Mouse (Mus musculus) midbrain, embryonic 10.5 days (tissue): ENCODE data around the gene Ubash3b. TPM values are rescaled to one million over a fixed set of nuclear protein-coding genes. Genes with fewer than 3 reads are reported as not detected.

ENCODE experiments used
- DNase-seq: peaks from one replicate; pipeline ENCODE4 v3.0.0-alpha.2; 2017; ENCODE audit warnings: low spot score
- H3K27ac ChIP-seq: fragments of 300-500 bp; sonication (generic); replicated peaks from 2 replicates; pipeline ENCODE4 v1.5.1; 2016; ENCODE audit warnings: mild to moderate bottlenecking
- H3K27me3 ChIP-seq: fragments of 300-500 bp; sonication (generic); 2 replicates; pipeline ENCODE4 v1.6.1; 2016; ENCODE audit warnings: low read depth, mild to moderate bottlenecking; ENCODE audit not compliant: poor library complexity, severe bottlenecking
- H3K36me3 ChIP-seq: fragments of 300-500 bp; sonication (generic); 2 replicates; pipeline ENCODE4 v1.6.1; 2016; ENCODE audit warnings: mild to moderate bottlenecking, moderate library complexity
- H3K4me1 ChIP-seq: fragments of 300-500 bp; sonication (generic); 2 replicates; pipeline ENCODE4 v1.6.1; 2016
- H3K4me3 ChIP-seq: fragments of 300-500 bp; sonication (generic); 2 replicates; pipeline ENCODE4 v1.5.1; 2016; ENCODE audit warnings: mild to moderate bottlenecking, moderate library complexity
- H3K9me3 ChIP-seq: fragments of 300-500 bp; sonication (generic); replicated peaks from 2 replicates; pipeline ENCODE4 v1.6.1; 2016; ENCODE audit warnings: mild to moderate bottlenecking
- WGBS: fragments of 180-500 bp; shearing (Covaris S2); methylation state at CpG from one replicate; pipeline ENCODE4 v1.1.7; 2016; 5-methylcytosine and 5-hydroxymethylcytosine counted together
- polyA plus RNA-seq: library from polyadenylated mRNA; unstranded; fragments of >200 nt; fragmentation: Nextera tagmentation; extraction: Ambion mirVana; gene quantifications from 2 replicates; pipeline ENCODE4 v1.2.1, GENCODE M21; 2016

Ubash3b gene
- polyA plus RNA-seq, 1 experiment from 2014 or later: 5.8 TPM

- Histone ChIP-seq H3K9me3 (no peaks in the 10 kb centered on the region), H3K27ac (peak overlapping the region; percentile 6; the same call in 1 of the 2 replicates), H3K27me3 (no peaks in the 10 kb centered on the region), H3K36me3 (no peaks in the 10 kb centered on the region), H3K4me3 (no peak overlapping the region), H3K4me1 (peaks cover 8% of the 10 kb centered on the region)
- no peak for DNase-seq
- WGBS: 69% methylated on average over 9 of the region's 9 CpGs
Measured at GRCm38 (mm10) chr9:41185331-41185730, 23.8 kb upstream of the Ubash3b start.

DNA sequence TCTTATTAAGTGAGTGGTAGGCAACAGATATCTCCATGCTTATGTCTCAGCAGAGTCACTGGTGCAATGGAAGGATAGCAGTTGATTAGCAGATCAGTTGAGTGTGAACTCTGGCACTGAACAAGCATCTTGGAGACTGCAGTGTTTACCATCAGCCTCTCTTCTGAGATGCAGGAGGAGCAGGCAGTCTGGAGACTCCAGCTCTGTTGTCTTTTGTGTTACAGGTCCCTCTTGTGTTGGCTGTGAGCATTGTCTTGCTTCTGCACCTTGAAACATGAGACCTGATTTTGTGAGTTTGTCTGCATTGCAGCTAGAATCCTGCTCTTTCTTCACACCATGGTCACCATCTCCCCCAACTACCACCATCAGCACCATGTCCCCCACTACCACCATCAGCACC, 21.1 kb upstream of the Ubash3b start:
- Histone ChIP-seq H3K9me3 (no peaks in the 10 kb centered on the region), H3K4me1 (peaks cover 8% of the 10 kb centered on the region), H3K4me3 (no peak overlapping the region), H3K27ac (no peak overlapping the region), H3K27me3 (no peaks in the 10 kb centered on the region), H3K36me3 (no peaks in the 10 kb centered on the region)
- no peak for DNase-seq

DNA sequence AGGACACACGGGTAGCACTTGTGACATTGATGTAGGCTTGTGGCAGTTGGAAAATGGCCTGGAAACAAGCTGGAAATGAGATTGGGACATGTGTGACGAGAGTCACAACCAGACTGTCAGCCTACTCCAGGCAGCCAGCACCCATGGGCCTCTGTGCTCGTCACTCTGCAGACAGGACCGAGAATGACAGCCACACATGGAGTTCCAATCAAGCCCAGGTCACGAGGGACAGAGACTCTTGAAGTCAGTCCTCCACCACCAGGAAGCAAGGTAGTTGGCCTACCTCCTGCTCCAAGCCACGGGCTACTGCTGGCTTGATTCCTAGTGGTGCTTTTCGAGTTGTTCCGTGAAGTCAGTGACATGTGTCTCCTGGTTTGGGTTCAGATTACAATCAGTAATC, 20.3 kb upstream of the Ubash3b start:
- no peak for DNase-seq
- no peaks in the 10 kb centered on the region for H3K27me3 ChIP-seq
- H3K4me3 ChIP-seq: no peak overlapping the region
- H3K9me3 ChIP-seq: no peaks in the 10 kb centered on the region
- H3K36me3 ChIP-seq: no peaks in the 10 kb centered on the region
- no peak overlapping the region for H3K27ac ChIP-seq
- peaks cover 8% of the 10 kb centered on the region for H3K4me1 ChIP-seq
- 81% methylated on average over 8 of the region's 8 CpGs for WGBS

DNA sequence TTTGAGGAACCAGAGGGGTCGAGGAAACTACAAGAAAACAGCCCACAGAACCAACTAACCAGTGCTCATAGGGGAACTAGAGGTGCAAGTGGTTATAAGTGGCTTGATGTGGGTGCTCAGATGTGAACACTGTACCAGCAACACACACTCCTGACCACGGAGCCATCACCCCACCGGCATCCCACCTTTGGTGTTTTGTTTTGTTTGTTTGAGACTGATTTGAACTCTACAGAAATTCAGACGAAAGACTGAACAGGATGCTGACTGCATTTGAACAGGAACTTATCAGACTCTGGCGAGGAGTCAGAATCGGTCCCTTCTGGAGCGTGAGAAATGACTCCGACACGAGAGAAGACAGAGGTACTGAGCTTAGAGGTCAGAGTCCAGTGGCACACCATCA, 19.9 kb upstream of the Ubash3b start:
- 89% methylated on average over 9 of the region's 9 CpGs for WGBS
- Histone ChIP-seq H3K9me3 (no peaks in the 10 kb centered on the region), H3K27ac (no peak overlapping the region), H3K36me3 (no peaks in the 10 kb centered on the region), H3K4me1 (peaks cover 8% of the 10 kb centered on the region), H3K27me3 (no peaks in the 10 kb centered on the region), H3K4me3 (no peak overlapping the region)
- DNase-seq: no peak

DNA sequence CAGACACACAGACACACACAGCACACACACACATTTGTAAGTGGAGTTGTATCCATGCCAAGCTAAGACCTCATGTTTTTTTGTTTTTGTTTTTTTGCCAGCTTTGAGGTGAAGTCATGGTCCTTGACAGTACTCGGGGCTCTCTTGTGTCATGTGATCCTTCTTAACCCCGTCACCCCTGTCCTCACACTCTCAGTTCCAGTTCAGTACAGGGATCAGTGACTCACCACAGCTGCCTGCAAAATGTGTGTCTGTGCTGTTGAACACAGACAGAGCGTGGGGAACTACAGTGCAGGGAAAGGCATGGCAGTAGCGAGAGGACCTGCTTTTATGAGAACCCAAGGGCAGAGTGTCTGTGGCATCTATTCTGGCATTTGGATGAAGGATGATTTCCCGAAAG, 17.6 kb upstream of the Ubash3b start:
- WGBS: 87% methylated on average over 5 of the region's 5 CpGs
- no peak for DNase-seq
- Histone ChIP-seq H3K27ac (no peak overlapping the region), H3K4me1 (peaks cover 6% of the 10 kb centered on the region; the same call in 1 of the 2 replicates), H3K27me3 (peaks cover 9% of the 10 kb centered on the region; the same call in 1 of the 2 replicates), H3K36me3 (no peaks in the 10 kb centered on the region), H3K9me3 (no peaks in the 10 kb centered on the region), H3K4me3 (no peak overlapping the region)

GRCm38 (mm10) chr9:41173158-41173557, 11.7 kb upstream of the Ubash3b start:
- Histone ChIP-seq H3K36me3 (no peaks in the 10 kb centered on the region), H3K4me1 (peaks cover 6% of the 10 kb centered on the region; the same call in 1 of the 2 replicates), H3K27me3 (peaks cover 9% of the 10 kb centered on the region; the same call in 1 of the 2 replicates), H3K4me3 (no peak overlapping the region), H3K9me3 (no peaks in the 10 kb centered on the region), H3K27ac (no peak overlapping the region)
- 73% methylated on average over 3 of the region's 3 CpGs for WGBS
- DNase-seq: no peak

DNA sequence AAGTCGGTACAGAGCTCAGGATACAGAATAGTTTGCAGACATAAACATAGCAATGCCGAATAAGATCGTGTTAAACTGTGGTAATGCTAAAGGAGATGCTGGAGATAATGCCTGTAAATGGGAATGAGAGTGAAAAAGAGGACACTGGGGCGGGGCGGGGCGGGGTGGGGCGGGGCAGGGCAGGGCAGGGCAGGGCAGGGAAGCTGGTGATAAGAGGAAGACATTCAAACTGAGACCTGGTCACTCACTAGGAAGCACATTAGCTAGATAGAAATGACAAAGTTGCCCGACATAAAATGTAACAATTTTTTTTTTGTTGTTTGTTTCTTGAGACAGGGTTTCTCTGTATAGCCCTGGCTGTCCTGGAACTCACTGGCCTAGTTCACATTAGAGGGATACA, 10.9 kb upstream of the Ubash3b start:
- Histone ChIP-seq H3K4me1 (peaks cover 6% of the 10 kb centered on the region; the same call in 1 of the 2 replicates), H3K4me3 (no peak overlapping the region), H3K27me3 (peaks cover 9% of the 10 kb centered on the region; the same call in 1 of the 2 replicates), H3K27ac (no peak overlapping the region), H3K36me3 (no peaks in the 10 kb centered on the region), H3K9me3 (no peaks in the 10 kb centered on the region)
- no peak for DNase-seq
- 90% methylated on average over 8 of the region's 8 CpGs for WGBS

- 73% methylated on average over 8 of the region's 8 CpGs for WGBS
Measured at GRCm38 (mm10) chr9:41170026-41170425, 8.5 kb upstream of the Ubash3b start.

DNA sequence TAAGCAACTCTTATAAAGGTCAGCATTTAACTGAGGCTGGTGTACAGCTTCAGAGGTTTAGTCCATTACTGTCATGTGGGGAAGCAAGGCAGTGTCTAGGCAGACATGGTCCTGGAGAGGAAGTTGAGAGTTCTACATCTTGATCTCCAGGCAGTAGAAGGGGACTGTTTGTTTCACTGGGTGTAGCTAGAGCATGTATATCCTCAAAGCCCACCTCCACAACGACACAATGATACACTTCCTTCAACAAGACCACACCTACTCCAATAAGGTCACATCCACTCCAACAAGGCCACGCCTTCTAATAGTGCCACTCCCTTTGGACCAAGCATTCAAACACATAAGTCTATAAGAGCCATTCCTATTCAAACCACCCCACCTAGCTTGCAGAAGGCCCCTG, 7.2 kb upstream of the Ubash3b start:
- no peaks in the 10 kb centered on the region for H3K27me3 ChIP-seq
- no peak overlapping the region for H3K27ac ChIP-seq
- H3K4me3 ChIP-seq: no peak overlapping the region
- no peaks in the 10 kb centered on the region for H3K36me3 ChIP-seq
- DNase-seq: no peak
- no peaks in the 10 kb centered on the region for H3K9me3 ChIP-seq
- WGBS: 88% methylated on average over 2 of the region's 2 CpGs
- no peaks in the 10 kb centered on the region for H3K4me1 ChIP-seq

More at GRCm38 (mm10) chr9:41170026-41170425, 8.5 kb upstream of the Ubash3b start:
- Histone ChIP-seq H3K27ac (no peak overlapping the region), H3K36me3 (no peaks in the 10 kb centered on the region), H3K9me3 (no peaks in the 10 kb centered on the region), H3K4me1 (peaks cover 5% of the 10 kb centered on the region; the same call in 1 of the 2 replicates), H3K27me3 (peaks cover 9% of the 10 kb centered on the region; the same call in 1 of the 2 replicates), H3K4me3 (no peak overlapping the region)
- no peak for DNase-seq

- H3K27me3 ChIP-seq: no peaks in the 10 kb centered on the region
- H3K9me3 ChIP-seq: no peaks in the 10 kb centered on the region; the same call in 1 of the 2 replicates
- no peaks in the 10 kb centered on the region for H3K36me3 ChIP-seq
- DNase-seq: no peak
- H3K4me3 ChIP-seq: no peak overlapping the region
- no peaks in the 10 kb centered on the region for H3K4me1 ChIP-seq
- H3K27ac ChIP-seq: no peak overlapping the region
- 89% methylated on average over 6 of the region's 6 CpGs for WGBS
Measured at GRCm38 (mm10) chr9:41168206-41168605, 6.7 kb upstream of the Ubash3b start.

- Histone ChIP-seq H3K4me1 (no peaks in the 10 kb centered on the region), H3K36me3 (no peaks in the 10 kb centered on the region), H3K27ac (no peak overlapping the region), H3K9me3 (no peaks in the 10 kb centered on the region; the same call in 1 of the 2 replicates), H3K27me3 (no peaks in the 10 kb centered on the region), H3K4me3 (no peak overlapping the region)
- WGBS: 60% methylated on average over 10 of the region's 10 CpGs
- no peak for DNase-seq
Measured at GRCm38 (mm10) chr9:41166886-41167285, 5.4 kb upstream of the Ubash3b start.

GRCm38 (mm10) chr9:41162363-41162762, 866 bp upstream of the Ubash3b start:
- H3K27ac ChIP-seq: no peak overlapping the region
- H3K4me3 ChIP-seq: no peak overlapping the region
- H3K9me3 ChIP-seq: no peaks in the 10 kb centered on the region; the same call in 1 of the 2 replicates
- peaks cover 29% of the 10 kb centered on the region for H3K27me3 ChIP-seq
- no peak for DNase-seq
- H3K4me1 ChIP-seq: peaks cover 17% of the 10 kb centered on the region
- H3K36me3 ChIP-seq: no peaks in the 10 kb centered on the region
- 85% methylated on average over 4 of the region's 4 CpGs for WGBS

DNA sequence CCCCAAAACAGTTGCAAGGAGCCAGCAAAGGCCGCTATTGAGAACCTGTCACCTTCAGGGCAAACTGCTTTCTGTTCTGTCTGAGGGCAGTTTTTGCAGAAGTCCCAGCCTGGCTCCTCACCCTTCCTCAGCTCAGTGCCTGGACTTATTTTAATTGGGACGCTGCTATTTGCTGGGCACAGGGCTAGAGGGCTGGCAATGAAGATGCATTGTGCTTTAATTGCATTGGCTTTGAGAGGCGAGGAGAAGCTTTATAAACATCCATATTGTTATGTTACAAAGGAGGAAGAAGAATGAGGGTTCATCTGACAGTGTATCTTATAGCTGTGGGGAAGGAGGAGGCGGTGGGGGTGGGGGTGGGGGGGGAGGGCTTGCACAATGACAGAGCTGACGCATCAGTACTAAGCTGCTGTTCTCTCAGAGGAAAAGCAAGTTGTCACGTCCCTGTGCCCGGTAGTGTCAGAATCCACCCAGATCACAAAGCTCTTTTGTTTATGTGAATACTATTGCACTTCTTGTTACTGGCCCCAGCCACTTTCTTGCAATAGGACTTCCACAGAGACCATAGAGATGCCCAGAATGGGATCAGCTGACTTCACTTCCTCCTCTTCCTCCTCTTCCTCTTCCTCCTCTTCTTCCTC, 841 bp downstream of the Ubash3b start:
- no peak for DNase-seq
- Histone ChIP-seq H3K9me3 (no peaks in the 10 kb centered on the region; the same call in 1 of the 2 replicates), H3K36me3 (no peaks in the 10 kb centered on the region), H3K27me3 (peaks cover 42% of the 10 kb centered on the region), H3K4me1 (peaks cover 34% of the 10 kb centered on the region), H3K27ac (no peak overlapping the region), H3K4me3 (no peak overlapping the region)
- WGBS: 40% methylated on average over 7 of the region's 7 CpGs
